Mouse (Mus musculus): ENCODE results near the gene Mien1. TPM values are rescaled to one million over a fixed set of nuclear protein-coding genes. Genes with fewer than 3 reads are reported as not detected.

Mien1 gene
- total RNA-seq (2021) = 10 to 100 TPM; 53.0 to 66.2 TPM

DNA sequence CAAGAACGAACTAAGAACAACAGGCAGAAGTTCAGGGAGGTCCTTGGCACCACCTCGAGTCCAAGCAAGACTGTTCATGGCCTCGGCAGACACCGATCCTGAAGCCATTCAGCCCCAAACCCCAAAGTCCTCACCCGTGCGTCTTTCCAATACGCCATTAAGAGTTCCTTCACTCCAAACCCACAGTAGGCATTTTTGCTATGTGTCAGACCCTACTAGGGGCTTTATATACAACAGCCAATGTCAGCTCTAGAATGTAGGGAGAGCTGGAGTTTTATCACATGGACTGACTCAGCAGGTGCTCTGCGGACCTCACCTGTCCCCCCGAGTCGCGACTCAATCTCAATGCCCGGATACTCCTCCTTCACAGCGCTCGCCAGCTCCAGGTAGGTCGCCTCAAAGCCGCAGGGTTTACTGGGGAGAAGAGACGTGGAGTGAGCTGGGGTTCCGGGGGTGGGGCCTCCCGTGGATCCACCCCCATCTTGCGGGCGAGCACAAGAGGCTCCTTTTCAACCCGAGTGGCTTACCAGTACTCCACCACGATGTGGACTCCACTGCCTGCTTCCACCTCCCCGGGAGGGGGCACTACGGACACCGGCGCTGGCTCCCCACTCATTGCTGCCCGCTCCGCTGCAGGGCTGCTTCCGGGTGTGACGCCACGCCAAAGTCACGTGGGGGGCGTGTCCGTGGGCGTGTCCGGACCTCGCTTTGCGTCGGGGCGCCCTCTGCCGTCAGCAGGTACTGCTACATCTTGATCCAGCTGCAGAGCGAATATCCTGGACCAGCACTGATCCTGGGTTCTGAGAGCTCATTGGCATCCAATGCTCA, at the start of gene Mien1:
TSS of gene Mien1 (minus strand) at position 661 of the 828 bp plus-strand sequence.
- intact Hi-C loops (cut with DNase I) = loop anchor here (2.0 to 5.0 kb wide), 3 partner anchors 26 to 94 kb away; partner anchors contain the start of genes Erbb2 and Pgap3
- peak; percentile 99 for DNase-seq

DNA sequence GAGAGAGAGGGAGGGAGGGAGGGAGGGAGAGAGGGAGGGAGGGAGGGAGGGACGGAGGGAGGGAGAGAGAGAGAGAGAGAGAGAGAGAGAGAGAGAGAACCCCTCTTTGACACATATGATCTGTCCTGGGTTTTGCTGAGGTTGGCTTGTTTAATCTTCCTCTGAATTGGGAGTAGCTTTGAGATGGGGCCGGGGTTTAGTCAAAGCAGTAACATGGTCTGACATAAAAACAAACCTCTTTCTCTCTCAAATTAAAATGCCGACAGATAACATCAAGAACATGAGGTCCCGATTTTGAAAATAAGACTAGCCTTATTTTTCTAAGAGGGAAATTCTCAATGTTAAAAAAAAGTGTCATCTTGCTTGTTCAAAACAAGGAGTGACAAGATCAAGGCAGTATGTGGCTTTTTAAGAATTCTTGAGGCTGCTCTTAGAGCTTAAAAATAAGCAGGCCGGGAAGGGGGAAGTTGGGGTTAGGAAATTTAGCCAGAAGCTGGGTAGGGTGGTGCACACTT, 48.8 kb upstream of the Mien1 start:
- intact Hi-C loops (cut with DNase I) = no loop called here
- no peak for DNase-seq

DNA sequence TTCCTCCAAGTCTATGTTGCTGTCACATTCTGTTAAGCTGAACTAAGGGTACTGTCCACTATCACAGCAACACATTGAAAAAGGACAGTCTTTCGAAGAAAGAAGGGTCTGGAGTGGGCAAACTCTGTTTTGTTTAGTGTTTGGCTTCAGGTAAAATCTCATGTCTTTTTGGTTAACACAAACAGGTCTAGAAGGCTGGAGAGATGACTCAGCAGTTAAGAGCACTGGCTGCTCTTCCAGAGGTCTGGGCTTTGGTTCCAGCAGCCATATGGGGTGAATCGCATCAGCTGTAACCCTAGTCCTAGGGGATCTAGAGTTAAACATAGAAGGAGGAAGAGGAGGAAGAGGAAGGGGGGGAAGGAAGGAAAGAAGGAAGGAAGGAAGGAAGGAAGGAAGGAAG, 47.0 kb upstream of the Mien1 start:
- intact Hi-C loops (cut with DNase I) = no loop called here
- DNase-seq = no peak

DNA sequence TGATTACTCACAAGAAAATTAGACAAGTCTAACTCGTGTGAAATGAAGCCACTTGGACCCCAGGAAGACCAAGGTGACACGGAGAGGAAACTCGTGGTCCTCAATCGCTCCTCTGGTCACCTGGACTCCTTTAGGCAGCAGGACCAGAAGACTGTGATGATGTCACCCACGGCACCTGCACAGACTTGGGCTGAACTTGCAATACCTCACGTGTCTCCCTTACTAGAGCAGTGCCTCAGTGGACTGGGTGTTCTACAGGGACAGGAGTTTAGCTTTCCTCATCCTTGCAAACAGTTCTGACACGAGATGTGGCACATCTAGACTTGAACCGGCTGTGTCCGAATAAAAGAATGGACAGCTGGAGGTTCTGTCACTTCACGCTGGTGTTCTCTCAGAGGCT, 43.3 kb upstream of the Mien1 start:
- DNase-seq = no peak
- intact Hi-C loops (cut with DNase I) = no loop called here

DNA sequence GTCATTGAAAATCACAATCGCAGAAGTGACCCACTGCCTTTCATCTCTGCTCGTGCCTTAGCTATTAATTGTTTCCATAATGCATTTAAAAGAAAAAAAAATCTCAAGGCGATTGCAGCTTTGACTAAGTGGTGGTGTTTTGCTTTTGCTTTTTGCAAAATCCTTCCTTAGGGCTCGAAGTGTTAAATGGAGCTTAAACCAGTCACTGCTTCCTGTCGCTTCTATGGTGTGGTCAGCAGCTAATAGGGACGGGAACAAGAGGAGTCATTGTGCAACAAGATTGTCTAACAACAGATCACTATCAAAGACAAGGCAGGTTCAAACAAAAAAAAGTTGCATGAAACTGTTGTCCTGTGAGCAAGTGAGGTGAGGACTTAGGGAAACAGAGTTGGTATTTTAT, 42.4 kb upstream of the Mien1 start:
- intact Hi-C loops (cut with DNase I) = no loop called here
- no peak for DNase-seq

DNA sequence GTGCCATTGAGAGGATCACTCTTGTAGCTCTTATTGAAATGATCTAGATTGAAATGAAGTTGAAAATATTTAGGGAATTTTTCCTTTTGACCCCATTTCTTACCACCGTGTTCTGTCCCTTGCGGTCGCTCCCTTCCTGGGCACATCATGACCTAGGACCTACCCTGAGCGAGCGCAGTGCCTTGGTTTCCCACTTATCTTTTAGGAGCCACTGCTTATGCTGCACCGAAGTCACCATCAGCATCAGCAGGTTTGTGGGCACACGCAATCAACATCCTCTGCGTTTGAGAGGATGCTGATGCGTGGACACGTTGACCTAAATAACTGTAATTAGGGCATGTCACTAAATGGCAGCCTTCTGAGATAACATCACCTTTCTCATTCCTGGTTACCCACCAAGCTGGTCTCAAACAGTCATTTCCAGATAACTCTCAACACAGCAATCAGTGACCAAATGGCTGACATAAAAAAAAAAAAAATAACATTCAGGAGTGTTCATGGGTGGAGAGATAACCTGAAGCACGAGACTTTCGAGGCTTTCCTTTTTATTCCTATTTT, 41.2 kb upstream of the Mien1 start:
- intact Hi-C loops (cut with DNase I) = no loop called here
- no peak for DNase-seq

DNA sequence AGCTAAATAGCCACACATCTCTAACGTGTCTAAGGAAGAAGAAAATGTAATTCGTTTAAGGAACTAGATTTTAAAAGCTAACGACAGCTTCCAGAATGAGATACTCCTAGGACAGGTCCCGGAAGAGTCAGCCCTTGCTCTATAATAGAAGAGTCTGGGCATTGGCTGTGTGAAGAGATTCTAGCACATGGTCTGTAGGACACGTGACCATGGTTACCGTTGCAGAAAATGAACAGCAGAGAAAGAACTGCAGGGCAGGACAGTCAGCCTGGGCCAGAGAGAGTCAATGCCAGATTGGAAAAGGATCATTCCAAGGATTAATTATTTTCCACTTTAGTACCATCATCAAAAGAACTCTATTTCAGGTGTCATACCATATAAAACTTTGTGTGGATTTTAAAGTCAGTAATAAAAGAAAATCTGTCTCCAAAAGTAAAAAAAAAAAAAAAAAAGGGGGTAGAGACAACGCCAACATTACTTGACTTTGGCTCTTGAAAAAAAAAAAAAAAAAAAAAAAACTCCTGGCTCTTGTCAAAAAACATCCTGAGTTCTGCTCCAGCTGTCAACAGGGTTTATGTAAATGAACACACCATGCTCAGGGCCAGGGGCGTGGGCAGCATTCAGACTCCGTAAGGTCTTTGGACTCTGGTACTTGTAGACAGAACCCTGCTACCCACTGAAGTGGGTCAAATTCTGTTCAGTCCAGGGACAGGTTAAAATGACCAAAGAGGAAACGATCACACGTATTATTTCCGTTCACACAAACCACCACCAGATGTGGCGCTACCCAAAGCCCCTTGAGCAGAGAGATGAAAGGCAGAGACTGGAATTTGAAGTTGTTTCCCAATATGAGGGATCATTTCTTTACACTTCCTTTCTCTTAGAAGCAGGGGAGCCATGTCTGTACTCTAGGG, 40.5 kb upstream of the Mien1 start:
- intact Hi-C loops (cut with DNase I) = no loop called here
- no peak for DNase-seq

DNA sequence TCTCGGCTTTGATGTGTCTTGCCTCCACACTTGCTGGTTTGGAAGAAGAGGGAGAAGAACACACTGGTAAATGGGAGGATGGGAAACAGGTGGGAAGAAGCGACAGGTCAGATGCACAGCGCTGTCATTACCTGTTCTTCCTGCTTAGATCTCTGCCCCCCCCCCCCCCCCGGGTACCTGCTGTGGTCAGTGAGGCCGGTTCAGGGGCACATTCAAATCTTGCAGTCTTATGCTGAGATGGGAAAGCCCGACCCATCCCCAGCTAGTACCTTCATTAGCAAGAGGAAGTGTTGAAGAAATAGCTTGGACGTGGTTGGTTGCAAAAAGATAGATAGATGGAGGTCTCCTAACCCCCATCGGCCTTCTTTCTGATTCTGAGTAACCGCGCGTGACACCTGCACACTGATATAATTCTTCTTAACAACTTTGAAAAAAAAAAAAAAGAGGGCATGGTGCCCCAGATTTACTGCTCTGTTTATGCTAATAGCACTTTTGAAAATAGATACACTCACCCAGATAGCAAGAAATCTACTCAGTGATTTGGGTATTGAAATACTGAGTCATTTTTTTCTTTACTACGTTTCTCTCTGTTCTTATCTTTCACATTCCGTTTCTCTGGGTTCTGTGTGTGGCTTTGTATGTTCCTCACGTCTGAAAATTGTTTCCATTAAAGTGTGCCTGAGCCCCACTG, 38.4 kb upstream of the Mien1 start:
- intact Hi-C loops (cut with DNase I) = no loop called here
- DNase-seq = no peak

DNA sequence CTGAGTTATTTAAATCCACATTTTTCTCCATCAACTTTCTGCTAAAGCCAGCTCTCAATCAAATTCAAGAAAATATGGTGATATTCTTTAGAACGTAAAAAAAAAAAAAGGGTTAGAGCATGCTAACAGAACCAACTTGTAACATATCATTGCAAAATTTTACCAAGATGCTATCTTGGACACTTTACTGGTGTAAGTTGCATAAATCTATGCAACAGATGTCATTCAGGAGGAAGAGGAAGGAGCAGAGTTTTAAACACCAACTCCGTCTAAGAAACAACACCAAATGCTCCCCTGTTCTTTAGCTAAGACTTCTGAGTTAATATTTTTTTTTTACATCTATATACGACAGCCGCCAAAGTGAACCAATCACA, 37.6 kb upstream of the Mien1 start:
- no peak for DNase-seq
- intact Hi-C loops (cut with DNase I) = no loop called here

DNA sequence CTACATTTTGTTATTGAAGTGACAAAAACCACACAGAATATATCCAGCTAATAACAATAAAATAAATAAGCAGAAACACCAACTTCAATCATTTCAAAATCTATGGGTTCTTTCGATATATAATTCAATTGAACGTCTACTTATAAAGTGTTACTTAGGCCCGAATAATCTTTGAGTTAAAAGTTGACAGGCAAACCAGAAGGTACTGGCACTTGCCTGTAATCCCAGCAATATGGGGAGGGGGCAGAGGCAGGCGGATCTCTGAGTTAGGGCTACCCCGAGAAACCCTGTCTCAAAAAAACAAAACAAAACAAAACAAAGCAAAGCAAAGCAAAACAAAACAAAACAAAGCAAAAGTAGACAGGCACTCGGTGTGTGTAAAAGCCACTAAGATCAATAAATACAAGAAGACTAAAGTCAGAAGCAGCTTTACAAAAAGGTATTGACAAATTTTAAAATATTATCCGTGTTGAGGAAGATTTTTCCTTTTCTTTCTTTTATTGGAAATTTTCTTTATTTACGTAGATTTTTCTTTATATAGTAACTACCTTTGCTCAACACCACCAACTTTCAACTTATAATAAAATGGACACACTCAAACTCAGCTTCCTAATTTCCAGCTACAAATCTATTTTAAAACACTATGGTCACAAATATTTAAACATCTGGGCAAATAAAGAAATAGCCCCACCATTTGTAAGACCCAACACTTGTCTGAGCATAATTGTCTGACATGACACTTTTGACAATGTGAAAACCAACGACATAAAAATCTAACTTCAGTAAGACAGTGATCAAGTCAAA, 37.0 kb upstream of the Mien1 start:
- intact Hi-C loops (cut with DNase I) = no loop called here
- no peak for DNase-seq

DNA sequence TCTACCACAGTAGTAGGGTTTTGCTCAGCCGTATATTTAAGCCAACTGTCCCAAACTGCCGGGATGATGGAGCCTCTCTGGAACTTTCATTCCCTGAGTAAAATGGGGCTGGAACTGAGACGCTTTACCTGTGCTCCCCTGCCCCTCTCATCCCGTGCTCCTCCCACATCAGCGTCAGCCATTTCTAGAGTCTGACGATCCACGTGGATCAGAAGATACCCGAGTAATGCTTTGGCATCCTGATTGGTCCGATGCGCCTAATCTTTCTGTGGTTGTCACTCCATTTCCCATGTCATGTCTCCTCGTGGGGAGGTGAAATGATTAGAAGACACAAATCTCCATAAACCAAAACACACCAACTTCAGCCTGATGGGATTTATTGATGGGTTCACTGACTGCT, 36.2 kb upstream of the Mien1 start:
- no peak for DNase-seq
- intact Hi-C loops (cut with DNase I) = no loop called here

DNA sequence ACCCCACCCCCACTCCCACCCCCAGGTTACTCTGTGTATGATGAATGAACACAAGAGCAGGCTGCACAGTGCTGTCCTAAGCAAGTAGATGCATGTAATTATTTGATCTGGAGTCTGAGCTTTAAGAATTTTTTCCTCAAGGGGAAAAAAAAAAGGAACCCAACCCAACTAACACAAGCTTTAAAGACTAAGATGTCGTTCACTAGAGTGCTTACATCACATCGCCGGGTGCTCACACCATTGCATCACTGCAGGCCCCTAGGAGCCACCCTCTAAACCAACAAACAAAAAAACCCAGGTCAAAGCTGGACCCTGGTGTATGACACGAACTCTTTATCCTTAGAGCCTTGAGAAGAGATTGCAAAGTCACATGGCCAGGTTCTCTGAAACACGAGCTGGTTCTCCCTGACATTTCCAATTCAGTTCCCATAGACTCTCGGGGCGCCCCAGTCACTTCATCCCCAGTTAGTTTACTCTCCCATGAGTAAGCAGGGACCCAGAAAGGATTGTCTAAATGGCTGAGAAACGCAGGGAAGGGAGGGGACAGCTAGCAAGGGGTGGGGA, 35.2 kb upstream of the Mien1 start:
- intact Hi-C loops (cut with DNase I) = no loop called here
- DNase-seq = no peak

DNA sequence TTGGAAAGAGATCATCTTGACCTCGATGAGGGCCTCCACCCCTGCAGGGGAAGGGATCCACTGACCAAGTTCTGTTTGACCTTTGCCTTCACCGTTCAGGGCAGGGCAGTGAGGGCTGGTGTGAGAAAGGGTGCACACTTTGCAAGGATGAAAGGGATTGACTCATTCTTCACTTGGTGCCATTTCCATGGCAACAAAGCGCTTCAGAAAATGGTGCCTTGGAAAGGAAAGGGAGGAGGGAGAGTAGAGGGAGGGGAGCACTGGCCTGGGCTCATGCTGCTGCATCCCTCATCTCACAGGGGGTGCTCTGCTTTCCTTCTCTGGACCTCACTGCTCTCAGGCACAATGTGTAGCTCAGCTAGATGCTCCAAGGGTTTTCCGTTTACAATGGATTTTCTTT, 33.9 kb upstream of the Mien1 start:
- intact Hi-C loops (cut with DNase I) = no loop called here
- no peak for DNase-seq

DNA sequence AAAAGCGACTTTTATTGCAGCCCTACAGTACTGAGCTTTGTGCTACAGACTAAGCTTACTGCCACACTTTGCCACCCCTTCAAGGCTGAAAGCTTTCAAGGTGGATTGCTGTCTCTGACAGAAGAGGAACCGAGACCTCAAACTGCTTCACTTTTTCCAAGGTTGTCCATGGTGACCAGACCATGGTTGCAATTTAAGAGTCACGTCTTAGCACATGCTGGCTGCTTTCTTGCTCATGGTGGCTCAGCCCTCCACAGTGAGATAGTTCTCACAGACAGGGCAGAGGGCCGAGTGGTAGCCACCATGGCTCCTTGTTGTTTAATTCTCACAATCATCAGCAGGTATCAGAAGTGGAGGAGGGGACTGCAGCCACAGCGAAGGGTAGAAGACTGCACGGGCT, 32.0 kb upstream of the Mien1 start:
- DNase-seq = no peak
- intact Hi-C loops (cut with DNase I) = no loop called here

DNA sequence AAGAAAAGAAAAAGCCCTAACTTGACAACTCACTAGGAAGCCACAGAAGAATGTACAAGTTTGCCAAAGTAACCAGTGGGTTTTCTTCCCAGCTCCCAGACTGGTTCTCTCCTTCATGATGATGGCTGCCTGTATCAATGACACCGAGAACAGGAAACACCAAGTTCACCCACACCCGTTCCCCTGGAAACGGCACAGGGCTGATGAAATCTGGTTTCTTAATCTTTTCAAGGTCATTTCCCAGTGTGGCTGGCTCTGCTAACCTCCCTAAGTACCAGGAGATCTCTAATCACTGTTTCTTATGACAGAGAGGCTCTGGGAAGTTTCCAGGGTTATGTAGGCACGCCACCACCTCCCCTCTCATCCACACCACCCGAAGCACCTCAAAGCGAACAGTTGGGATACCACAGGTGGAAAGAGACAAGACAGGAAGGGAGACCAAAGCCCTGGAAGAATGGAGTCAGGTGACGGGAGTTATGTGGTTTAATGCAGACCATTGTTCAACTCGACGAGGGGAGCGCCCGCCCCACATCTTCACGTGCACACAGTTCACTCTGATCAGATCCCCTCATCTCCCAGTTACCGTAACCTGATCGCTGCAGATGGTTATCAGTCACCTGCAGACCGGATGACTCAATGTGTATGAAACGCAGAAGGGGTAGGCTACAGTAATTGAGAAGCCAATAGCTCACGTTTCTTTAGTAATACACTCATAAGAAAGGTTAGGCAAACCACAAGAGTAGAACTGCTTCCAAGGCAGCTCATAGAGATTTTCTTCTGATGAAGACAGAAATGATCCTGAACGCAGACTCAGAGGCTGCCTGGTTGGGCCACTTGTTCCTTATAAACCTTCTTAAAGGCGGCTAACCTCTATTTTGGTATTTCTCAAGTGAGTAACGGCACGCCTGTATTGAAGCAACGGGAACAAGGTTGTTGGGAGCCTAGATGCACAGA, 31.2 kb upstream of the Mien1 start:
- intact Hi-C loops (cut with DNase I) = no loop called here

DNA sequence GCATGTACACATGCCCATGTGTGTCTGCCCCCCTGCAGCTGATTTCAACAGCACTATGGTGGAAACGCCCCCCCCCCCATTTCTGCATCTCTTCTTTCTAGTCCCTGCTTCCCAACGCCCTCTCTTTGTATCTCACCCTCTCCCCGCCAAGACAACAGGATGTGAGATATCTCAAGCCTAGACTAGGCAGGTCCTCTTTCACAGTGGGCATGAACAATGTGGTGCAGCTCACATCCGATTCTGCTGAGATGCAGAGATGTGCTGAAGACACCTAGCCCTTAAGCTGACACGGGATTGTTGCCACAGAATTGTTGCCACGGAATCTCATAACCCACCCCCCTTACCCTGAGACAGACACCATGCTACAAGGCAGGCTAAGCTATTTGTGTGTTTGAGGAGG, 25.7 kb upstream of the Mien1 start:
- intact Hi-C loops (cut with DNase I) = no loop called here
- DNase-seq = no peak

More for the DNA sequence above, 31.2 kb upstream of the Mien1 start:
- DNase-seq = no peak

DNA sequence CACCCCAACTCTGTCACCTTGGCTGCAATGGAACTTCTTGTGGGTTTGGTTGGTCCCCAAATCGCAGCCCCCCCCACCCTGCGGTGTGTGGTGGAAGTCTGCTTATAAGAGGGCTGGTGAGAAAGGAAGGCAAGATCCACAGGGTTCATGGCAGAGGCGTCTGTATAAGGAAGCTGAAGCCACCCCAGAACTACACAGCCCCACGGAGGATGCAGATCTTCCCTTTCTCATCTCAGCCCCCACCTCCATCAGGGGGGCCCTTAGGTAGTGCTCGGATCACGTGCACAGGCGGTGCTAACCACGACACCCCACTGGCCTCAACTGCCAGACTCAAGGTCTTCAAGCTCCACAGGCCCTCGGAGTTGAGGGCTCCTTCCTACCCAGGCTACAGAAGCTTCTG, 25.1 kb upstream of the Mien1 start:
- intact Hi-C loops (cut with DNase I) = no loop called here
- DNase-seq = no peak

DNA sequence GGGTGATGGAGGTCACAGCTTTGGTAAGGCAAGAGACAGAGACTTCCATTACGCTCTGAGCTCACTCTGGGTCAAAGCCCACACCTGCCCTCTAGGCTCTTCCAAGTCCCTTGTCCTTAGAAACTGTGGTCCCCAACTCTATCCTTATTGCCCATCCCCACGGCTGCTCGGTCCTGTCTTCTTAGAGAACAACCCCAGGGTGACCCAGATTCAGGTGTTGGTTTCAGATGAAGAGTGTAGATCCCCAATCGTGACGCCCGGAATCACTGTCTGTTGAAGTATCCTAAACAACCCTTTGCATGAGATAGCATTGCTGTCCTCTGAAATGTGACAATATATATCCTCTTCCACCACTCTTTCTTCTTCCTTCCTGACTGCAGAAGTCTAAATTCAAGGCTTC, 23.5 kb upstream of the Mien1 start:
- intact Hi-C loops (cut with DNase I) = no loop called here
- DNase-seq = no peak
